Mouse (Mus musculus): ENCODE measurements around the gene B230217C12Rik. TPM values are rescaled to one million over a fixed set of nuclear protein-coding genes. Genes with fewer than 3 reads are reported as not detected.
A peak's percentile ranks its signal among the peaks of the same experiment; 100 is the strongest.

The B230217C12Rik gene
- polyA plus RNA-seq, 1 experiment from 2014 or later = 0.28 TPM

DNA sequence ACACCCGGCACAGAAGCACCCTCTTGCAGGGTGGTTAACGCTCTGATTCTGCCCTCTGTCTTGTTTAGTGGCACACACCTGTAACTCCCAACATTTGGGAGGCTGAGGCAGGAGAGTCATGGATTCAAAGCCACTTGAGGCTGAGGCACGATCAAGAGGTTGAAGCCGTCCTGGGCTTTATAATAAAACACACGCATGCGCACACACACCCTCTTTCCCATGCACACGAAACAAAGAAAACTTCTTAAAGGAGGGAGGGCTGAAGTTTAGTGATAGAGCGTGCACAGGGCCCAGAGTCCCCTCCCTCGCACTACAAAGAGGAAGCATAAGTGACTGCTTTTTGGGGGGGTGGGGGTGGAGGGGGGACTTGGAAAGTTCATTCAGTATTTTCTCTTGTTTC lies 14.6 kb upstream of the B230217C12Rik start:
- TF ChIP-seq CTCF (IDR thresholded peaks at IDR 0.05; ENCODE audit: low read depth) (no peak), EP300 (IDR thresholded peaks at IDR 0.05; ENCODE audit: low read depth) (no peak)
- Histone ChIP-seq H3K9me3 (ENCODE audit: low read length) (no peaks in the 10 kb centered on the region), H3K4me3 (ENCODE audit: low read depth, low read length) (no peak overlapping the region), H3K9ac (replicated peaks) (0 out of 2 replicates have a peak overlapping the region, but pooled peaks have one; percentile 7), H3K4me1 (ENCODE audit: insufficient read depth) (peaks cover 40% of the 10 kb centered on the region), H3K36me3 (replicated peaks; ENCODE audit: insufficient read depth, low read length) (peaks cover 39% of the 10 kb centered on the region), H3K27me3 (ENCODE audit: insufficient read depth, low read length) (no peaks in the 10 kb centered on the region), H3K4me2 (ENCODE audit: low read depth, low read length) (0 out of 2 replicates have a peak overlapping the region, but pooled peaks have one; percentile 26), H3K27ac (ENCODE audit: low read depth) (peak overlapping the region; percentile 74)
- 37% methylated on average over 7 of the region's 9 CpGs for WGBS (ENCODE audit: insufficient replicate concordance)
- DNase-seq (peak; percentile 12), ATAC-seq (no peak)

DNA sequence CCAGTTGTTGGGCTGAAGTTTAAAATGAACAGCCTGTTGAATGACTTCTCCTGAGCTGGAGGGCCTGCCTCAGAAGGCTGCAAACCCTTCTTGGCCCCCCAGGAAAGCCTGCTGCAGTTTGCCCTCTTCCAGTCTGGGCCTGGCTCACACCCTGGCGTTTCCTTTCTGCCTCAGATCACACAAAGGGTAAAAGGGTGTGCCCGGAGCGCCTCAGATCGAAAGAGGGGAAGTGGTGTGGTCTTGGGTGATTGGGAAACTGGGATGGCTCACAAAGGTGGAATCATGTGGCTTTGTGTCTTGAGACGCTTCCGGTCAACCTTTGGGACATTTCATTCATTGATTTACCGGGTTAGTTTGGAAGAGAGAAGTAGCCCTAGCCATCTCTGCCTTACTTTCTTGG lies 14.2 kb upstream of the B230217C12Rik start:
- H3K27me3 ChIP-seq (ENCODE audit: insufficient read depth, low read length) = no peaks in the 10 kb centered on the region
- H3K36me3 ChIP-seq (replicated peaks; ENCODE audit: insufficient read depth, low read length) = peaks cover 39% of the 10 kb centered on the region
- ATAC-seq = no peak
- H3K4me2 ChIP-seq (ENCODE audit: low read depth, low read length) = 0 out of 2 replicates have a peak overlapping the region, but pooled peaks have one; percentile 26
- no peaks in the 10 kb centered on the region for H3K9me3 ChIP-seq (ENCODE audit: low read length)
- no peak overlapping the region for H3K4me3 ChIP-seq (ENCODE audit: low read depth, low read length)
- peak overlapping the region; percentile 74 for H3K27ac ChIP-seq (ENCODE audit: low read depth)
- 37% methylated on average over 7 of the region's 7 CpGs for WGBS (ENCODE audit: insufficient replicate concordance)
- H3K9ac ChIP-seq (replicated peaks) = 0 out of 2 replicates have a peak overlapping the region, but pooled peaks have one; percentile 7
- no peak for TF ChIP-seq EP300 (IDR thresholded peaks at IDR 0.05; ENCODE audit: low read depth)
- no peak for TF ChIP-seq CTCF (IDR thresholded peaks at IDR 0.05; ENCODE audit: low read depth)
- peaks cover 35% of the 10 kb centered on the region for H3K4me1 ChIP-seq (ENCODE audit: insufficient read depth)
- peak; percentile 29 for DNase-seq

DNA sequence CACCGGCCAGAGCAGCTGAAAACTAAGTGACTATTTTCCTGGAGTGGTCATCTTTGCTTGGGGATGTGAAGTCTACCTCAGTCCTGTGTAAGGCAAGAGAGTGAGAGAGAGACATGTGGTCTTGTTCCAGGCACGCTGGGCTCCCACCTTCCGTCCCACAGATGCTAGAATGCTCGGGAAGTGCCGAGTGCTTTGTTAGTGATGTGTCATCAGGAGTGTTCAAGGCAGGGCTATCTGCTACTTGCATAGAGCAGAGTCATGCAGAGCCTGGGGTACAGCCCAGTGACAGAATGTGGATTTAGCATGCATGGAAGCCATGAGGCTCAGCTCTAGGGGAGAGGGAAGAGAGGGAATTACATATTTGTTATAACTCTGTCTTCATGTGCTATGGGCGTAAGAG lies 12.9 kb upstream of the B230217C12Rik start:
- no peak overlapping the region for H3K9ac ChIP-seq (replicated peaks)
- peak; percentile 10 for DNase-seq
- H3K27me3 ChIP-seq (ENCODE audit: insufficient read depth, low read length) = no peaks in the 10 kb centered on the region
- no peak overlapping the region for H3K27ac ChIP-seq (ENCODE audit: low read depth)
- H3K9me3 ChIP-seq (ENCODE audit: low read length) = no peaks in the 10 kb centered on the region
- peaks cover 27% of the 10 kb centered on the region for H3K4me1 ChIP-seq (ENCODE audit: insufficient read depth)
- TF ChIP-seq EP300 (IDR thresholded peaks at IDR 0.05; ENCODE audit: low read depth) (no peak), CTCF (IDR thresholded peaks at IDR 0.05; ENCODE audit: low read depth) (no peak)
- H3K4me2 ChIP-seq (ENCODE audit: low read depth, low read length) = no peak overlapping the region
- H3K36me3 ChIP-seq (replicated peaks; ENCODE audit: insufficient read depth, low read length) = peaks cover 45% of the 10 kb centered on the region
- ATAC-seq = no peak
- WGBS (ENCODE audit: insufficient replicate concordance) = 73% methylated on average over 6 of the region's 6 CpGs
- no peak overlapping the region for H3K4me3 ChIP-seq (ENCODE audit: low read depth, low read length)

DNA sequence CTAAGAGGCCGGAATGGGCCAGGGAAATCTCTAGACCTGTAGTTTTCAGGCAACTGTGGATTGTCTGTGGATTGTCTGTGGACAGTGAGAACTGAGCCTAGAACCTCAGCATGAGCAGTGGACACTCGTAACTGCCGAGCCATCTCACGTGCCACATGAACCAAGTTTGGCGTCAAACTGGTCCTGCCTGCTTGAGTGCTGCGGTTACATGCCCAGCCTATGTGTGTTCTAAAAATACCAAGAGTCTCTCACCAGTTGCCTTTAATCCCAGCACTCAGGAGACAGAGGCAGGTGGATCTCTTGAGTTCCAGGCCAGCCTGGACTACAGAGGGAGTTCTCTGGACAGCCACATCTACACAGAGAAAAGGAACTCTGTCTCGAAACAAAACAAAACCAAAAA lies 11.2 kb upstream of the B230217C12Rik start:
- Histone ChIP-seq H3K4me2 (ENCODE audit: low read depth, low read length) (no peak overlapping the region), H3K4me1 (ENCODE audit: insufficient read depth) (peaks cover 24% of the 10 kb centered on the region), H3K9ac (replicated peaks) (no peak overlapping the region), H3K27ac (ENCODE audit: low read depth) (peak overlapping the region; percentile 76), H3K9me3 (ENCODE audit: low read length) (no peaks in the 10 kb centered on the region), H3K36me3 (replicated peaks; ENCODE audit: insufficient read depth, low read length) (peaks cover 47% of the 10 kb centered on the region), H3K4me3 (ENCODE audit: low read depth, low read length) (no peak overlapping the region), H3K27me3 (ENCODE audit: insufficient read depth, low read length) (no peaks in the 10 kb centered on the region)
- DNase-seq (no peak), ATAC-seq (no peak)
- 54% methylated on average over 7 of the region's 7 CpGs for WGBS (ENCODE audit: insufficient replicate concordance)
- TF ChIP-seq CTCF (IDR thresholded peaks at IDR 0.05; ENCODE audit: low read depth) = no peak
- TF ChIP-seq EP300 (IDR thresholded peaks at IDR 0.05; ENCODE audit: low read depth) = no peak

DNA sequence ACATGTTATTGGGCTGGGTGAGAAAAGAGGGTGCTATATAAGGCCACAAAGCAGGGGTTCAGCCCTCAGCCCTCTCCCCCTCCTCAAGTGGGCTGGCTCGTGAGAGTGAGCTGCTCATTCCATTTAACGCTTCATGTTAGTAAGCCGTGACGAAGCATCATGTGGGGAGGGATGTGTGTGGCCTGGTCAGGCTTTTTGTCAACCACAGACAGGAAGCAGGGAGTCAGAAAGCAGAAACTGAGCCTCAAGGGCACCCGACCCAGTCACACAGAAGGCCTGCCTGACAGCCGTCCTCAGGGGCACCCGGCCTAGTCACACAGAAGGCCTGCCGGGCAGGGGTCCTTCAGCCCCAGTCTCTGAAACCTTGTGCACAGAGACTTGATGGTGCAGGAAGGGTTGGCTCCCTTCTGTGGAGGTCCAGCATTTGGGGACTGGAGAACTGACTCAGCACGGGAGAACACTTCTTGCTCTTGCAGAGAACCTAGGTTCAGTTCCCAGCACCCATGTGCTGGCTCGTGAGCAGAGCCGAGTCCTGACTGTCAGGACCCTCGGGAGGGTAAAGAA lies 10.6 kb upstream of the B230217C12Rik start:
- TF ChIP-seq CTCF (IDR thresholded peaks at IDR 0.05; ENCODE audit: low read depth) = no peak
- TF ChIP-seq EP300 (IDR thresholded peaks at IDR 0.05; ENCODE audit: low read depth) = no peak
- Histone ChIP-seq H3K27me3 (ENCODE audit: insufficient read depth, low read length) (no peaks in the 10 kb centered on the region), H3K4me3 (ENCODE audit: low read depth, low read length) (no peak overlapping the region), H3K36me3 (replicated peaks; ENCODE audit: insufficient read depth, low read length) (peaks cover 53% of the 10 kb centered on the region), H3K9ac (replicated peaks) (0 out of 2 replicates have a peak overlapping the region, but pooled peaks have one; percentile 18), H3K27ac (ENCODE audit: low read depth) (peak overlapping the region; percentile 76), H3K9me3 (ENCODE audit: low read length) (no peaks in the 10 kb centered on the region), H3K4me2 (ENCODE audit: low read depth, low read length) (peak overlapping the region; percentile 7; the same call in 1 of the 2 replicates), H3K4me1 (ENCODE audit: insufficient read depth) (peaks cover 18% of the 10 kb centered on the region)
- 37% methylated on average over 12 of the region's 12 CpGs for WGBS (ENCODE audit: insufficient replicate concordance)
- ATAC-seq (peak; percentile 41), DNase-seq (peak; percentile 55)

DNA sequence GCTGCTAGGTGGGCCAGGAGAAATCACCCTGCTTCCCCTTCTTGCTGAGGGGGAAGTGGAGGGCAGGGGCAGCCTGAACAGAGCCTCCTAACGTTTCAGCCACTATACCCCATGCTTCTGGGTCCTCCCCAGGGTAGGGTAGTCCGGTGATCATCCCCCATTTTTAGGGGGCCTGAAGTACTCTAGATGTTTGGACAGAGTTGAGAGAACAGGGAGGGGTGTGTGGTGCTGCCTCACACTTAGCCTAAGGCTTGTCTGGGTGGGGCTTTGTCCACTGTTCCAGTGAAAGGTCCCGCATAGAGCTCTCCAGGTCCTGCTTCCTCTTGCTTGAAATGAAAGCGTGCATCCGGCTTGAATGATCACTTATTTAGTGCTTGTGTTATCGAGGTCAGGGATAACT lies 10.1 kb upstream of the B230217C12Rik start:
- peak overlapping the region; percentile 76 for H3K27ac ChIP-seq (ENCODE audit: low read depth)
- H3K9me3 ChIP-seq (ENCODE audit: low read length) = no peaks in the 10 kb centered on the region
- peaks cover 15% of the 10 kb centered on the region for H3K4me1 ChIP-seq (ENCODE audit: insufficient read depth)
- DNase-seq (no peak), ATAC-seq (0 out of 2 replicates have a peak, but pooled peaks have one; percentile 5)
- H3K4me3 ChIP-seq (ENCODE audit: low read depth, low read length) = no peak overlapping the region
- H3K27me3 ChIP-seq (ENCODE audit: insufficient read depth, low read length) = no peaks in the 10 kb centered on the region
- no peak overlapping the region for H3K9ac ChIP-seq (replicated peaks)
- H3K36me3 ChIP-seq (replicated peaks; ENCODE audit: insufficient read depth, low read length) = peaks cover 52% of the 10 kb centered on the region
- no peak for TF ChIP-seq CTCF (IDR thresholded peaks at IDR 0.05; ENCODE audit: low read depth)
- no peak for TF ChIP-seq EP300 (IDR thresholded peaks at IDR 0.05; ENCODE audit: low read depth)
- 49% methylated on average over 6 of the region's 6 CpGs for WGBS (ENCODE audit: insufficient replicate concordance)
- H3K4me2 ChIP-seq (ENCODE audit: low read depth, low read length) = peak overlapping the region; percentile 7; the same call in 1 of the 2 replicates

All from liver, postnatal 0 days (tissue).